Mouse (Mus musculus) hindbrain, embryonic 11.5 days (tissue): Measurements from ENCODE around the gene Kbtbd3. TPM values are rescaled to one million over a fixed set of nuclear protein-coding genes. Genes with fewer than 3 reads are reported as not detected.

ENCODE experiments used
- ATAC-seq: fragments of 200-750 bp; cut with Nextera tagmentation; 2 replicates; pipeline ENCODE4 v1.8.0; 2017; ENCODE audit warnings: mild to moderate bottlenecking, moderate TSS enrichment, moderate library complexity; ENCODE audit not compliant: low FRiP score
- DNase-seq: peaks from one replicate; pipeline ENCODE4 v3.0.0-alpha.2; 2015; ENCODE audit warnings: low spot score
- H3K27ac ChIP-seq: fragments of 300-500 bp; sonication (generic); 2 replicates; pipeline ENCODE4 v1.5.1; 2014; ENCODE audit warnings: mild to moderate bottlenecking, low read depth, low read length
- H3K27me3 ChIP-seq: fragments of 300-500 bp; sonication (generic); 2 replicates; pipeline ENCODE4 v1.6.1; 2014; ENCODE audit warnings: mild to moderate bottlenecking, low read length, moderate library complexity, mixed read lengths; ENCODE audit not compliant: control insufficient read depth, insufficient read depth
- H3K36me3 ChIP-seq: fragments of 300-500 bp; sonication (generic); 2 replicates; pipeline ENCODE4 v1.6.1; 2014; ENCODE audit warnings: mild to moderate bottlenecking, low read length, moderate library complexity, mixed read lengths; ENCODE audit not compliant: control insufficient read depth, insufficient read depth
- H3K4me1 ChIP-seq: fragments of 300-500 bp; sonication (generic); replicated peaks from 2 replicates; pipeline ENCODE4 v1.6.1; 2014; ENCODE audit warnings: low read length, mixed read lengths; ENCODE audit not compliant: control insufficient read depth, insufficient read depth
- H3K4me2 ChIP-seq: fragments of 300-500 bp; sonication (generic); replicated peaks from 2 replicates; pipeline ENCODE4 v1.6.1; 2014; ENCODE audit warnings: mild to moderate bottlenecking, low read depth, low read length
- H3K4me3 ChIP-seq: fragments of 300-500 bp; sonication (generic); 2 replicates; pipeline ENCODE4 v1.5.1; 2014; ENCODE audit warnings: low read depth, low read length
- H3K9ac ChIP-seq: fragments of 300-500 bp; sonication (generic); 2 replicates; pipeline ENCODE4 v1.6.1; 2014; ENCODE audit warnings: low read depth, low read length
- H3K9me3 ChIP-seq: fragments of 300-500 bp; sonication (generic); 2 replicates; pipeline ENCODE4 v1.6.1; 2016; ENCODE audit warnings: low read length; ENCODE audit not compliant: control insufficient read depth
- WGBS: fragments of 180-500 bp; shearing (Covaris S2); extraction: QIAGEN DNeasy Blood & Tissue Kit; methylation state at CpG from one replicate; pipeline ENCODE4 v1.1.7; 2014; 5-methylcytosine and 5-hydroxymethylcytosine counted together
- polyA plus RNA-seq: library from polyadenylated mRNA; unstranded; fragments of >200 nt; fragmentation: Nextera tagmentation; extraction: Ambion mirVana; gene quantifications from 2 replicates; pipeline ENCODE4 v1.2.1, GENCODE M21; 2014

The Kbtbd3 gene
- polyA plus RNA-seq, 1 experiment from 2014 or later: 8.1 TPM

GRCm38 (mm10) chr9:4310706-4311105 is 1.1 kb downstream of the Kbtbd3 start:
- Histone ChIP-seq H3K27me3 (no peaks in the 10 kb centered on the region), H3K9me3 (no peaks in the 10 kb centered on the region), H3K4me1 (no peaks in the 10 kb centered on the region), H3K9ac (peak overlapping the region; percentile 72; the same call in 1 of the 2 replicates), H3K27ac (no peak overlapping the region), H3K36me3 (no peaks in the 10 kb centered on the region), H3K4me2 (peak overlapping the region; percentile 40; the same call in 1 of the 2 replicates), H3K4me3 (peak overlapping the region; percentile 52)
- 79% methylated on average over 3 of the region's 3 CpGs for WGBS
- ATAC-seq (no peak), DNase-seq (no peak)

GRCm38 (mm10) chr9:4311162-4311561 is 1.5 kb downstream of the Kbtbd3 start:
- DNase-seq: no peak
- no peak overlapping the region for H3K4me3 ChIP-seq
- no peaks in the 10 kb centered on the region for H3K27me3 ChIP-seq
- no peak overlapping the region for H3K9ac ChIP-seq
- 85% methylated on average over 3 of the region's 3 CpGs for WGBS
- no peak for ATAC-seq
- no peak overlapping the region for H3K27ac ChIP-seq
- no peak overlapping the region for H3K4me2 ChIP-seq
- no peaks in the 10 kb centered on the region for H3K4me1 ChIP-seq
- H3K9me3 ChIP-seq: no peaks in the 10 kb centered on the region
- H3K36me3 ChIP-seq: no peaks in the 10 kb centered on the region

- H3K9ac ChIP-seq: no peak overlapping the region
- H3K9me3 ChIP-seq: no peaks in the 10 kb centered on the region
- H3K4me3 ChIP-seq: no peak overlapping the region
- H3K4me1 ChIP-seq: no peaks in the 10 kb centered on the region
- no peak overlapping the region for H3K4me2 ChIP-seq
- no peaks in the 10 kb centered on the region for H3K36me3 ChIP-seq
- DNase-seq (no peak), ATAC-seq (no peak)
- H3K27ac ChIP-seq: no peak overlapping the region
- no peaks in the 10 kb centered on the region for H3K27me3 ChIP-seq
- whole genome bisulfite sequencing: 88% methylated on average over 4 of the region's 4 CpGs
Observed at GRCm38 (mm10) chr9:4313946-4314345, 4.3 kb downstream of the Kbtbd3 start.

- no peak overlapping the region for H3K4me2 ChIP-seq
- WGBS: 87% methylated on average over 2 of the region's 2 CpGs
- H3K4me1 ChIP-seq: no peaks in the 10 kb centered on the region
- H3K9ac ChIP-seq: no peak overlapping the region
- H3K4me3 ChIP-seq: no peak overlapping the region
- no peaks in the 10 kb centered on the region for H3K27me3 ChIP-seq
- DNase-seq: no peak
- H3K9me3 ChIP-seq: no peaks in the 10 kb centered on the region
- no peaks in the 10 kb centered on the region for H3K36me3 ChIP-seq
- ATAC-seq: no peak
- no peak overlapping the region for H3K27ac ChIP-seq
Observed at GRCm38 (mm10) chr9:4315746-4316145, 6.1 kb downstream of the Kbtbd3 start.

- WGBS: 84% methylated on average over 6 of the region's 6 CpGs
- Histone ChIP-seq H3K27me3 (no peaks in the 10 kb centered on the region), H3K9me3 (no peaks in the 10 kb centered on the region), H3K4me3 (no peak overlapping the region), H3K4me1 (no peaks in the 10 kb centered on the region), H3K36me3 (no peaks in the 10 kb centered on the region), H3K27ac (no peak overlapping the region), H3K4me2 (no peak overlapping the region), H3K9ac (no peak overlapping the region)
- ATAC-seq (no peak), DNase-seq (no peak)
Observed at GRCm38 (mm10) chr9:4318939-4319721, 9.5 kb downstream of the Kbtbd3 start.

GRCm38 (mm10) chr9:4353163-4353562 is 43.5 kb downstream of the Kbtbd3 start:
- DNase-seq: no peak
- WGBS: 88% methylated on average over 1 of the region's 1 CpGs
- Histone ChIP-seq H3K27me3 (no peaks in the 10 kb centered on the region), H3K4me2 (no peak overlapping the region), H3K27ac (no peak overlapping the region), H3K4me3 (no peak overlapping the region), H3K4me1 (no peaks in the 10 kb centered on the region), H3K36me3 (no peaks in the 10 kb centered on the region), H3K9me3 (no peaks in the 10 kb centered on the region), H3K9ac (no peak overlapping the region)
- no peak for ATAC-seq

GRCm38 (mm10) chr9:4375828-4376639 is 66.4 kb downstream of the Kbtbd3 start, which contains the start of gene Msantd4:
Gene Msantd4 (plus strand): TSS chr9:4376562.
- H3K27ac ChIP-seq: peak within 1 kb of the TSS; percentile 61
- H3K27me3 ChIP-seq: no peaks in the 10 kb centered on the region
- DNase-seq (peak; percentile 98), ATAC-seq (peak; percentile 100)
- no peaks in the 10 kb centered on the region for H3K4me1 ChIP-seq
- H3K4me2 ChIP-seq: peak within 1 kb of the TSS; percentile 54
- WGBS: 2% methylated on average over 31 of the region's 31 CpGs
- H3K9me3 ChIP-seq: no peaks in the 10 kb centered on the region
- H3K36me3 ChIP-seq: 0 out of 2 replicates have a peak, but pooled peaks cover 3% of the 10 kb centered on the region
- H3K9ac ChIP-seq: peak within 1 kb of the TSS; percentile 75
- H3K4me3 ChIP-seq: peak within 1 kb of the TSS; percentile 76

GRCm38 (mm10) chr9:4376640-4377120 is 67.0 kb downstream of the Kbtbd3 start:
- peak overlapping the region; percentile 61; the same call in 1 of the 2 replicates for H3K27ac ChIP-seq
- H3K36me3 ChIP-seq: 0 out of 2 replicates have a peak, but pooled peaks cover 3% of the 10 kb centered on the region
- H3K4me3 ChIP-seq: peak overlapping the region; percentile 76
- WGBS: 1% methylated on average over 15 of the region's 15 CpGs
- peak overlapping the region; percentile 75 for H3K9ac ChIP-seq
- no peaks in the 10 kb centered on the region for H3K27me3 ChIP-seq
- no peak for DNase-seq
- no peaks in the 10 kb centered on the region for H3K9me3 ChIP-seq
- no peak for ATAC-seq
- H3K4me1 ChIP-seq: no peaks in the 10 kb centered on the region
- H3K4me2 ChIP-seq: peak overlapping the region; percentile 54
